Mouse (Mus musculus) testis, adult 2 months (tissue): ENCODE data around the gene Stc2. TPM values are rescaled to one million over a fixed set of nuclear protein-coding genes. Genes with fewer than 3 reads are reported as not detected.

ENCODE experiments used
- H3K27ac ChIP-seq: fragments of 200-500 bp; 2 replicates; pipeline ENCODE4 v1.5.1; 2012; ENCODE audit warnings: low read depth, low read length; ENCODE audit not compliant: control insufficient read depth, insufficient read depth
- H3K27me3 ChIP-seq: fragments of 200-500 bp; 2 replicates; pipeline ENCODE4 v1.6.1; 2012; ENCODE audit warnings: mild to moderate bottlenecking, low read length, moderate library complexity; ENCODE audit not compliant: control insufficient read depth, insufficient read depth
- H3K36me3 ChIP-seq: fragments of 200-500 bp; 2 replicates; pipeline ENCODE4 v1.6.1; 2012; ENCODE audit warnings: mild to moderate bottlenecking, low read length; ENCODE audit not compliant: control insufficient read depth, insufficient read depth
- H3K4me1 ChIP-seq: fragments of 200-500 bp; 2 replicates; pipeline ENCODE4 v1.6.1; 2012; ENCODE audit warnings: low read length; ENCODE audit not compliant: control insufficient read depth, insufficient read depth
- H3K4me3 ChIP-seq: fragments of 200-500 bp; 2 replicates; pipeline ENCODE4 v1.5.1; 2012; ENCODE audit warnings: low read depth, mild to moderate bottlenecking, low read length, moderate library complexity, mixed read lengths; ENCODE audit not compliant: control insufficient read depth
- CTCF ChIP-seq: fragments of 200-500 bp; IDR thresholded peaks from 2 replicates; pipeline ENCODE4 v1.5.1; 2012; ENCODE audit warnings: low read depth, mild to moderate bottlenecking, inconsistent platforms, low read length, moderate library complexity; ENCODE audit not compliant: control insufficient read depth, insufficient read depth, insufficient replicate concordance
- POLR2A ChIP-seq: fragments of 200-500 bp; IDR thresholded peaks from 2 replicates; pipeline ENCODE4 v1.6.1; 2012; ENCODE audit warnings: low read depth, mild to moderate bottlenecking, inconsistent platforms, low read length, moderate library complexity; ENCODE audit not compliant: control insufficient read depth
- polyA plus RNA-seq: library from polyadenylated mRNA; depleted of rRNA; stranded (reverse); fragments of >200 nt; gene quantifications from 2 replicates; pipeline ENCODE4 v1.2.3, GENCODE M21; 2012

Gene Stc2
- polyA plus RNA-seq, 1 experiment: 0.77 TPM

- H3K27ac ChIP-seq: no peak overlapping the region
- H3K36me3 ChIP-seq: no peaks in the 10 kb centered on the region
- TF ChIP-seq POLR2A (no peak), CTCF (no peak)
These were observed 4.6 kb downstream of the Stc2 start for GRCm38 (mm10) chr11:31365280-31365679.

DNA sequence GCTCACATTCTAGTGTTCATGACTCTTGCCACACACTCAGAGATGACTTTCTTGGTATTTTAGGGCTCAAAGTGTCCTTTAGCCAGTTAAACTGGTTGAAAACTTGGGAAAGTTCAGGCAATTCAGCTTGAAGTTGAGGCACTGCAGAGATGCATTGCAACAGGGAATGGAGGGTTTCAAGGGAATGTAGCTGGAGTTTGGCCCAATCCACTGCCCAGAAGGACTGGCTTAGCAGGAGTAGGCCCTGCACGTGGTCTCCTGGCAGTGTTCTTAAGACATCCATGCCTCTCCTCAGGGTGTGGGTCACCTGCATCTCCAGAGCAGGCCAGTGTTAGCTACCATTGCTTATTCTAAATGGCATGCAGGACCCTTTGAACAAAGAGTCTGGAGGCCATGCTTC is 7.0 kb downstream of the Stc2 start:
- H3K4me3 ChIP-seq: no peak overlapping the region
- no peak for TF ChIP-seq CTCF
- TF ChIP-seq POLR2A: no peak
- H3K27ac ChIP-seq: no peak overlapping the region
- no peaks in the 10 kb centered on the region for H3K36me3 ChIP-seq
- H3K27me3 ChIP-seq: no peaks in the 10 kb centered on the region
- peaks cover 3% of the 10 kb centered on the region for H3K4me1 ChIP-seq

More at GRCm38 (mm10) chr11:31365280-31365679, 4.6 kb downstream of the Stc2 start:
- Histone ChIP-seq H3K4me3 (no peak overlapping the region), H3K27me3 (no peaks in the 10 kb centered on the region), H3K4me1 (peaks cover 3% of the 10 kb centered on the region; the same call in 1 of the 2 replicates)

DNA sequence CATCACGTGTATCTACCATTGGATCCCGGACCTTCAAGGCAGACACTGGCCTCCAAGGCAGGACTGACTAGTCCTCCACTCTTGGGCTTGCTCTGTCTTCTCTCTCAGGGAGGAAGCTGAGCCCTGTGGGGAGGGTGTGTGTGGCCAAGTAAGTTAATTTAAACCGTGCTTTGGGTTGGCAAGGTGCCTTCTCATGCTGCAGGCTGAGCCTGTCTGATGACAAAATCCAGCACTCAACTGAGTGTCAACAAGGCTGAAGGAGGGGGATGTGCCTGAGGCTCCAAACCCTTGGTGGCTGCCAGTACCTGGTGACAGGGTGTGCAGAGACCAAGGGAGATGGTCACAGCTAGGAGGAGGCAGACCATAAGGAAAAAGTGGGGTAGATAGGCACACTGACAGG is 7.5 kb downstream of the Stc2 start:
- H3K36me3 ChIP-seq: no peaks in the 10 kb centered on the region
- H3K27ac ChIP-seq: no peak overlapping the region
- no peak overlapping the region for H3K4me3 ChIP-seq
- no peaks in the 10 kb centered on the region for H3K27me3 ChIP-seq
- peaks cover 3% of the 10 kb centered on the region for H3K4me1 ChIP-seq
- TF ChIP-seq POLR2A (no peak), CTCF (no peak)

DNA sequence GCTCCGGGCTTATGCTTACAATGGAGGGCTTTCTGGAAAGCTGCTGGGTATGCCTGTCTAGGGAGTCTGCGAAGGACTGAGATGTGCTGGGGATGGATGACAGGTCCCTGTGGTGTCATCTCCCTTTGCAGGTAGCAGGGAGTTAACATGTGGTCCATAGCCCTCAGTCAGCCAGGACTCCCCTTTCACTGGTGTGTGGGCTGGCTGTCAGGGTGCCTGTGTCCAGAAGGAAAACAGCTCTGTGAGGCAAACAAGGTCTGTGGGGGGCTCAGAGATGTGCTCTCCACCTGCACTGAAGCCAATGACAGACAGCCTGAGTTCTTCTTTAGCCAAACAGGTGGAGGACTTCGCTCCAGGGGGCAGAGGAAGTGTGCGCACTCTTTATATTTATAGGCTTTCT is 8.8 kb downstream of the Stc2 start:
- TF ChIP-seq CTCF: no peak
- no peak for TF ChIP-seq POLR2A

GRCm38 (mm10) chr11:31359283-31359902 is 10.5 kb downstream of the Stc2 start:
- H3K27me3 ChIP-seq: no peaks in the 10 kb centered on the region
- H3K4me1 ChIP-seq: peaks cover 3% of the 10 kb centered on the region
- TF ChIP-seq POLR2A (no peak), CTCF (no peak)
- H3K4me3 ChIP-seq: no peak overlapping the region
- no peaks in the 10 kb centered on the region for H3K36me3 ChIP-seq
- H3K27ac ChIP-seq: no peak overlapping the region

More for the DNA sequence above, 8.8 kb downstream of the Stc2 start:
- Histone ChIP-seq H3K4me3 (no peak overlapping the region), H3K27ac (no peak overlapping the region), H3K27me3 (no peaks in the 10 kb centered on the region), H3K4me1 (peaks cover 3% of the 10 kb centered on the region), H3K36me3 (no peaks in the 10 kb centered on the region)

- Histone ChIP-seq H3K27me3 (no peaks in the 10 kb centered on the region), H3K27ac (no peak overlapping the region), H3K36me3 (no peaks in the 10 kb centered on the region), H3K4me3 (no peak overlapping the region), H3K4me1 (peaks cover 3% of the 10 kb centered on the region)
- no peak for TF ChIP-seq POLR2A
- no peak for TF ChIP-seq CTCF
These were observed 11.4 kb downstream of the Stc2 start for GRCm38 (mm10) chr11:31358453-31358852.

- Histone ChIP-seq H3K27me3 (no peaks in the 10 kb centered on the region), H3K4me1 (peaks cover 3% of the 10 kb centered on the region), H3K36me3 (no peaks in the 10 kb centered on the region), H3K4me3 (no peak overlapping the region), H3K27ac (no peak overlapping the region)
- no peak for TF ChIP-seq CTCF
- no peak for TF ChIP-seq POLR2A
These were observed 13.0 kb downstream of the Stc2 start for GRCm38 (mm10) chr11:31356866-31357265.
